Mouse (Mus musculus): Measurements from ENCODE around the gene Fxyd3. TPM values are rescaled to one million over a fixed set of nuclear protein-coding genes. Genes with fewer than 3 reads are reported as not detected.

Gene Fxyd3
- polyA plus RNA-seq, 1 experiment, result not detected

GRCm38 (mm10) chr7:31052636-31053434, 23.7 kb downstream of the Fxyd3 start:
- Histone ChIP-seq H3K4me3 (ENCODE audit: insufficient read depth, low read depth, low read length) (no peak overlapping the region), H3K4me1 (ENCODE audit: control insufficient read depth, insufficient read depth, insufficient read length, low read length) (0 out of 2 replicates have a peak, but pooled peaks cover 2% of the 10 kb centered on the region), H3K27ac (replicated peaks; ENCODE audit: low read depth, low read length) (no peak overlapping the region)

DNA sequence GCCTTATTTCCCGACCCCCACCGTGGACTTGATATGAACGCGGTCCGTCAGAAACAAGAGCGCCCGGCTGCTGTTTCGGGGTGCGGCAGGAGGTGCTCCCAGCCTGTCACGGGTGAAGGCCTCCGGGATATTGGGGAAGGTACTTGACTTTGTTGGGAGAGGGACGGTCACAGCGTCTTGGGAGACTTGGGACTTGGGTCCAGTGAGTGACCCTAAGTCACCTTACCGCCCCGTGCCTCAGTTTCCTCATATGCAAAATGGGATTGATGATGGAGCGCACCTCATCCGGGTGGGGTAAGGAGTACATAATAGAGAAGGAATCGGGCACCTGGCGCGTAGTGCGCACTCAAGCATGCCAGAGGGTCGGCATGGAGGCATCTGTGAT, 24.3 kb downstream of the Fxyd3 start:
- Histone ChIP-seq H3K27ac (replicated peaks; ENCODE audit: low read depth, low read length) (no peak overlapping the region), H3K4me3 (ENCODE audit: insufficient read depth, low read depth, low read length) (no peak overlapping the region), H3K4me1 (ENCODE audit: control insufficient read depth, insufficient read depth, insufficient read length, low read length) (0 out of 2 replicates have a peak, but pooled peaks cover 2% of the 10 kb centered on the region)

DNA sequence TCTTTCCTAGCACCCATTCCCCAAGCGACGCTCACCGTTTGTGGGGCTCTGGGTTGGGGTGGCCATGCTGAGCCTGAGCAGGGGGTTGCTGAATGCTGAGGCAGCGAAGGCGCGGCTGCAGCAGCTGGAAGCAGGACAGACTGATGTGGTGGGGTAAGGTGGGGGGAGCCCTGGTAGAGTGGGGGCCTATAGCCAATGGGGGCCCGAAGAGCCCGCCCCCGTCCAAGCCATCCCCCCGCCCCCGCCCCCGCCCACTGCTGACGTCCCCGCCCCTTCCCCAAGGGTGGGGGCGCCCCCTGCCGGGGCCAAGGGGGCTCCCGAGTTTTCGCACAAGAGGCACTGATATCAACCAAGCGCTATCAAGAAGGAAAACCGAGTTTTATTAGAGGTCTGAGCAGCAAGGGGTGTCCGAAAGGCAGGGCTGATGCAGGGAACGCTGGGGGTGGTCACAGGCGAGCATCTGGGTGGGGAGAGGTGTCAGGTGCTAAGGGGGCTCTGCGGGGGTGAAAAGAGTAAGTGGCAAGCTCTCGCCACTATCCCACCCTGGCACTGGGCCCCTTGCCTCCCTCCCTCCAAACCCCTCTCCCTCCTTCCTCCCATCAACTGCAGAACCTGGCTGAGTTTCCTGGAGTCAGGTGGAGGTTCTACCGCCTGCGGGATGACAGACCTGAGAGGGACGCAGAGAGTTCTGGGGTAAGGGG, 25.0 kb downstream of the Fxyd3 start, which contains the start of gene Fxyd7:
Gene Fxyd7, minus strand, starts transcription at position 147 of the 701 bp plus-strand sequence.
- 0 out of 2 replicates have a peak, but pooled peaks cover 2% of the 10 kb centered on the region for H3K4me1 ChIP-seq (ENCODE audit: control insufficient read depth, insufficient read depth, insufficient read length, low read length)
- no peak within 1 kb of the TSS for H3K27ac ChIP-seq (replicated peaks; ENCODE audit: low read depth, low read length)
- H3K4me3 ChIP-seq (ENCODE audit: insufficient read depth, low read depth, low read length), result no peak within 1 kb of the TSS

- Histone ChIP-seq H3K4me3 (ENCODE audit: insufficient read depth, low read depth, low read length) (no peak overlapping the region), H3K27ac (replicated peaks; ENCODE audit: low read depth, low read length) (no peak overlapping the region), H3K4me1 (ENCODE audit: control insufficient read depth, insufficient read depth, insufficient read length, low read length) (no peaks in the 10 kb centered on the region)
Observed at GRCm38 (mm10) chr7:31050921-31051320, 25.6 kb downstream of the Fxyd3 start.

- Histone ChIP-seq H3K4me3 (ENCODE audit: insufficient read depth, low read depth, low read length) (no peak overlapping the region), H3K4me1 (ENCODE audit: control insufficient read depth, insufficient read depth, insufficient read length, low read length) (no peaks in the 10 kb centered on the region), H3K27ac (replicated peaks; ENCODE audit: low read depth, low read length) (no peak overlapping the region)
Observed at GRCm38 (mm10) chr7:31050487-31050886, 26.0 kb downstream of the Fxyd3 start.

- H3K4me3 ChIP-seq (ENCODE audit: insufficient read depth, low read depth, low read length), result no peak overlapping the region
- H3K27ac ChIP-seq (replicated peaks; ENCODE audit: low read depth, low read length), result no peak overlapping the region
- H3K4me1 ChIP-seq (ENCODE audit: control insufficient read depth, insufficient read depth, insufficient read length, low read length), result no peaks in the 10 kb centered on the region
Observed at GRCm38 (mm10) chr7:31049846-31050281, 26.6 kb downstream of the Fxyd3 start.

GRCm38 (mm10) chr7:31049135-31049845, 27.2 kb downstream of the Fxyd3 start:
- no peaks in the 10 kb centered on the region for H3K4me1 ChIP-seq (ENCODE audit: control insufficient read depth, insufficient read depth, insufficient read length, low read length)
- no peak overlapping the region for H3K4me3 ChIP-seq (ENCODE audit: insufficient read depth, low read depth, low read length)
- H3K27ac ChIP-seq (replicated peaks; ENCODE audit: low read depth, low read length), result no peak overlapping the region

DNA sequence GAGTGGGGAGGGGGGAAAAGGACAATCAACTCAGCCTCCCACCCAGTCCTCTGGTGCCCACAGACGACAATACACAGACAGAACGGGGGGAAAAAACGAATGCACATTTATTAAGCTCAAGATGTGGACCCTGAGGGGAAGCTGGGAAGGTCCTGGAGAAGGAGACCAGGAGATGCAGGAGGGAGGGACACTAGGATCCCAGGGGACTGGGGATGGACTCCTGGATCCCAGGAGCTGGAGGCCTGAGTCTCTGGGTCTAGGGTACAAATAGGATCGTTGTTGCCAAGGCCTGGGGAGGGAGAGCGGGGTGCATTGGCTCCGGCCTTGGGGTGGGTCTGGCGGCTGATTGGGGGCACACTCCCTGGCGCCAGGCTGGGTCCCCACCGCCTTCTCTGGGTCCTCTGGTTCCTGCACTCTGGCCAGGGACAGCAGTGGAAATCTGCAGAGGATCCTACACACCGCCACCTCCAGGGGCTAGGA, 34.0 kb downstream of the Fxyd3 start, which contains the start of gene Fxyd5:
Gene Fxyd5, minus strand, starts transcription at position 51 of the 480 bp plus-strand sequence.
- no peaks in the 10 kb centered on the region; the same call in 1 of the 2 replicates for H3K4me1 ChIP-seq (ENCODE audit: control insufficient read depth, insufficient read depth, insufficient read length, low read length)
- H3K4me3 ChIP-seq (ENCODE audit: insufficient read depth, low read depth, low read length), result peak within 1 kb of the TSS; percentile 58
- H3K27ac ChIP-seq (replicated peaks; ENCODE audit: low read depth, low read length), result peak within 1 kb of the TSS; percentile 72

GRCm38 (mm10) chr7:31041662-31042315, 34.7 kb downstream of the Fxyd3 start:
- peak overlapping the region; percentile 58 for H3K4me3 ChIP-seq (ENCODE audit: insufficient read depth, low read depth, low read length)
- peak overlapping the region; percentile 72 for H3K27ac ChIP-seq (replicated peaks; ENCODE audit: low read depth, low read length)
- H3K4me1 ChIP-seq (ENCODE audit: control insufficient read depth, insufficient read depth, insufficient read length, low read length), result no peaks in the 10 kb centered on the region; the same call in 1 of the 2 replicates

DNA sequence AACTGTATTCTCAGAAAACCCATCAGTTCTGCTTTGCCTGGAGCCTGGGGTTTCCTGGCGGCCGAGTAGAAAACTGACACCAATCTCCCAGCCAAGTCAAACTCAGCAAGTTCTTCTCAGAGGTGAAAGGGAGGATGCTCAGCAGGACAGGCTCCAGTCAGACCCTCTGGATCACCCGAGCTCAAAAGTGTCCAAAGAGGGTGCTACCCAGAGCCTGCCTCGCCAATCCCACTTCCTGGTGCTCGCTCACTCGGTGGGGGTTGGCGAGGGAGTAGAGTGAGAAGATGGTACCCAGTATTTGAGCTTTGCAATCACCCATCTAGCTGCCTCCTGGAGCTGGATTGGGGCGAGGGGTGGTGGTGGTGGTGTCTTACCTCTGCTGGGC, 35.5 kb downstream of the Fxyd3 start:
- no peaks in the 10 kb centered on the region; the same call in 1 of the 2 replicates for H3K4me1 ChIP-seq (ENCODE audit: control insufficient read depth, insufficient read depth, insufficient read length, low read length)
- peak overlapping the region; percentile 58 for H3K4me3 ChIP-seq (ENCODE audit: insufficient read depth, low read depth, low read length)
- H3K27ac ChIP-seq (replicated peaks; ENCODE audit: low read depth, low read length), result no peak overlapping the region

GRCm38 (mm10) chr7:31040281-31041022, 36.1 kb downstream of the Fxyd3 start:
- no peak overlapping the region for H3K27ac ChIP-seq (replicated peaks; ENCODE audit: low read depth, low read length)

GRCm38 (mm10) chr7:31039011-31039410, 37.5 kb downstream of the Fxyd3 start:
- Histone ChIP-seq H3K4me1 (ENCODE audit: control insufficient read depth, insufficient read depth, insufficient read length, low read length) (no peaks in the 10 kb centered on the region; the same call in 1 of the 2 replicates), H3K27ac (replicated peaks; ENCODE audit: low read depth, low read length) (no peak overlapping the region), H3K4me3 (ENCODE audit: insufficient read depth, low read depth, low read length) (no peak overlapping the region)

More at GRCm38 (mm10) chr7:31040281-31041022, 36.1 kb downstream of the Fxyd3 start:
- no peaks in the 10 kb centered on the region; the same call in 1 of the 2 replicates for H3K4me1 ChIP-seq (ENCODE audit: control insufficient read depth, insufficient read depth, insufficient read length, low read length)
- peak overlapping the region; percentile 58 for H3K4me3 ChIP-seq (ENCODE audit: insufficient read depth, low read depth, low read length)

- Histone ChIP-seq H3K4me3 (ENCODE audit: insufficient read depth, low read depth, low read length) (no peak overlapping the region), H3K27ac (replicated peaks; ENCODE audit: low read depth, low read length) (no peak overlapping the region), H3K4me1 (ENCODE audit: control insufficient read depth, insufficient read depth, insufficient read length, low read length) (no peaks in the 10 kb centered on the region; the same call in 1 of the 2 replicates)
Observed at GRCm38 (mm10) chr7:31037675-31038074, 38.8 kb downstream of the Fxyd3 start.

DNA sequence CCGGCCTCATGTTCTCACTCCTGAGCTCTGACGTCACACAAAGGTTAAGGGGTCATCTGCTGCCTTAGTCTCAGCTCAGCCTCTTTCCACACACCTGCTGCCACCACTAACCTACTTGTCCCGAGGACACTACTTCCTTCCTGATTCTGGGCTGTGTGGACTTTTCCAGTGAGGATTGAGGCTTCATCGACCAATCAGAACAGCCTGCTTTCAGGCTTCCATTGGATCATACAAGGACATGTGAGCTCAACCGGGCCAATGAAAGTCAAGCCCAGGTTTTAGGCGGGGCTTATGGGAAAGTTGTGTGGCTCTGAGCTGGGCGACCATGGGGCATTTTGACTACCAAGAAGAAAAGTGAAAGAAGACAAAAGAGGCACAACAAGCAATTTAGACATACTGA, 39.6 kb downstream of the Fxyd3 start:
- no peak overlapping the region for H3K27ac ChIP-seq (replicated peaks; ENCODE audit: low read depth, low read length)
- H3K4me3 ChIP-seq (ENCODE audit: insufficient read depth, low read depth, low read length), result no peak overlapping the region
- H3K4me1 ChIP-seq (ENCODE audit: control insufficient read depth, insufficient read depth, insufficient read length, low read length), result no peaks in the 10 kb centered on the region
